Mouse (Mus musculus) gastrocnemius, postnatal 25 days (tissue): Measurements from ENCODE around the gene Mnt. TPM values are rescaled to one million over a fixed set of nuclear protein-coding genes. Genes with fewer than 3 reads are reported as not detected.

Source experiments
- microRNA-seq, 2 experiments: library from miRNA; unstranded; fragments of <30 nt; microRNA quantifications; one replicate each; pipeline ENCODE4 v1.2.0; 2021; ENCODE audit warnings: borderline replicate concordance in 2 of 2
- total RNA-seq, 2 experiments: library from RNA; stranded (reverse); gene quantifications; 1 replicate in 1 of 2; 2 replicates in 1 of 2; pipeline ENCODE4 v1.2.3; 2021

Mnt gene
- total RNA-seq, 2 experiments from 2014 or later = 5.3 to 5.6 TPM

Small RNA genes within 50 kb of the gene (microRNA-seq; reads per million reads assigned to microRNA genes)
- gene Mir6926 = 0 reads per million in 2 experiments

Other genes with a start within 250 kb of the Mnt start
- gene Rap1gap2, start 220.0 kb upstream of the Mnt start, total RNA-seq = 10 to 100 TPM in 1 of 2 experiments, 1 to 10 TPM in 1; 6.2 to 10.7 TPM
- under 1 TPM; 0.11 to 0.13 TPM for gene Ccdc92b, start 211.3 kb upstream of the Mnt start, total RNA-seq
- 100 to 1,000 TPM in 1 of 2 experiments, 10 to 100 TPM in 1; 94.5 to 102 TPM for gene Cluh, start 181.4 kb upstream of the Mnt start, total RNA-seq
- gene Pafah1b1, start 106.2 kb upstream of the Mnt start, total RNA-seq = 100 to 1,000 TPM in 1 of 2 experiments, 10 to 100 TPM in 1; 96.4 to 101 TPM
- 10 to 100 TPM in 1 of 2 experiments, 1 to 10 TPM in 1; 8.4 to 10.9 TPM for gene Mettl16, start 60.1 kb upstream of the Mnt start, total RNA-seq
- gene Sgsm2, start 66.1 kb downstream of the Mnt start, total RNA-seq = 1 to 10 TPM; 1.4 to 2.0 TPM
- gene Tsr1, start 67.2 kb downstream of the Mnt start, total RNA-seq = 10 to 100 TPM; 19.0 to 22.7 TPM
- gene Smg6, start 94.9 kb downstream of the Mnt start, total RNA-seq = 10 to 100 TPM in 1 of 2 experiments, 1 to 10 TPM in 1; 9.4 to 10.1 TPM
- 10 to 100 TPM; 20.1 to 21.9 TPM for gene Srr, start 95.0 kb downstream of the Mnt start, total RNA-seq